Mouse (Mus musculus) forebrain, embryonic 11.5 days (tissue): ENCODE measurements at regions not wholly inside any gene's neighbourhood (a gene's known extent, or its start where the extent isn't known, plus 50 kb on each side); places are given as distances from the start of the nearest gene placed in this dataset.
A peak's percentile ranks its signal among the peaks of the same experiment; 100 is the strongest.

Experiments
- ATAC-seq: fragments of 200-750 bp; cut with Nextera tagmentation; replicated peaks from 2 replicates; pipeline ENCODE4 v1.8.0; 2017; ENCODE audit warnings: moderate TSS enrichment; ENCODE audit not compliant: low FRiP score
- DNase-seq: peaks from one replicate; pipeline ENCODE4 v3.0.0-alpha.2; 2017; ENCODE audit warnings: low spot score
- H3K27ac ChIP-seq: fragments of 300-500 bp; sonication (generic); 2 replicates; pipeline ENCODE4 v1.5.1; 2014; ENCODE audit warnings: low read depth, low read length
- H3K27me3 ChIP-seq: fragments of 300-500 bp; sonication (generic); 2 replicates; pipeline ENCODE4 v1.6.1; 2014; ENCODE audit warnings: mild to moderate bottlenecking, low read length, mixed read lengths; ENCODE audit not compliant: control insufficient read depth, insufficient read depth
- H3K36me3 ChIP-seq: fragments of 300-500 bp; sonication (generic); 2 replicates; pipeline ENCODE4 v1.6.1; 2014; ENCODE audit warnings: mild to moderate bottlenecking, low read length, moderate library complexity, mixed read lengths; ENCODE audit not compliant: control insufficient read depth, insufficient read depth
- H3K4me1 ChIP-seq: fragments of 300-500 bp; sonication (generic); replicated peaks from 2 replicates; pipeline ENCODE4 v1.6.1; 2014; ENCODE audit warnings: low read length, mixed read lengths; ENCODE audit not compliant: control insufficient read depth, insufficient read depth
- H3K4me2 ChIP-seq: fragments of 300-500 bp; sonication (generic); 2 replicates; pipeline ENCODE4 v1.6.1; 2014; ENCODE audit warnings: low read depth, mild to moderate bottlenecking, low read length, moderate library complexity, mixed read lengths; ENCODE audit not compliant: severe bottlenecking
- H3K4me3 ChIP-seq: fragments of 300-500 bp; sonication (generic); 2 replicates; pipeline ENCODE4 v1.5.1; 2014; ENCODE audit warnings: low read depth, low read length
- H3K9ac ChIP-seq: fragments of 300-500 bp; sonication (generic); 2 replicates; pipeline ENCODE4 v1.6.1; 2014; ENCODE audit warnings: low read length
- H3K9me3 ChIP-seq: fragments of 300-500 bp; sonication (generic); 2 replicates; pipeline ENCODE4 v1.6.1; 2016; ENCODE audit warnings: low read length, mixed read lengths; ENCODE audit not compliant: control insufficient read depth
- WGBS: fragments of 180-500 bp; shearing (Covaris S2); extraction: QIAGEN DNeasy Blood & Tissue Kit; methylation state at CpG from one replicate; pipeline ENCODE4 v1.1.7; 2014; 5-methylcytosine and 5-hydroxymethylcytosine counted together

GRCm38 (mm10) chr4:72060605-72061352 lies 139.9 kb downstream of the Tle1 start:
- DNase-seq (no peak), ATAC-seq (no peak)
- H3K36me3 ChIP-seq = no peaks in the 10 kb centered on the region
- no peaks in the 10 kb centered on the region for H3K4me1 ChIP-seq
- H3K9me3 ChIP-seq = no peaks in the 10 kb centered on the region
- H3K4me3 ChIP-seq = no peak overlapping the region
- 84% methylated on average over 6 of the region's 6 CpGs for WGBS
- H3K27me3 ChIP-seq = no peaks in the 10 kb centered on the region; the same call in 1 of the 2 replicates
- no peak overlapping the region for H3K9ac ChIP-seq
- H3K27ac ChIP-seq = no peak overlapping the region
- H3K4me2 ChIP-seq = no peak overlapping the region

- Histone ChIP-seq H3K4me3 (no peak overlapping the region), H3K4me1 (0 out of 2 replicates have a peak, but pooled peaks cover 2% of the 10 kb centered on the region), H3K27ac (no peak overlapping the region), H3K4me2 (peak overlapping the region; percentile 21; the same call in 1 of the 2 replicates), H3K9me3 (no peaks in the 10 kb centered on the region), H3K27me3 (no peaks in the 10 kb centered on the region), H3K9ac (no peak overlapping the region), H3K36me3 (no peaks in the 10 kb centered on the region)
- ATAC-seq (peak; percentile 97), DNase-seq (peak; percentile 53)
- WGBS = 7% methylated on average over 6 of the region's 6 CpGs
These were observed 150.9 kb downstream of the Tle1 start for GRCm38 (mm10) chr4:72049638-72050454.

GRCm38 (mm10) chr4:72022152-72022551 lies 178.6 kb downstream of the Tle1 start:
- Histone ChIP-seq H3K9ac (no peak overlapping the region), H3K4me3 (no peak overlapping the region), H3K36me3 (no peaks in the 10 kb centered on the region), H3K27ac (no peak overlapping the region), H3K9me3 (no peaks in the 10 kb centered on the region), H3K4me2 (no peak overlapping the region), H3K4me1 (no peaks in the 10 kb centered on the region), H3K27me3 (no peaks in the 10 kb centered on the region)
- WGBS = 89% methylated on average over 2 of the region's 2 CpGs
- DNase-seq (no peak), ATAC-seq (no peak)

GRCm38 (mm10) chr4:72014221-72014850 lies 186.4 kb downstream of the Tle1 start:
- no peak for ATAC-seq
- H3K4me3 ChIP-seq = no peak overlapping the region
- WGBS = 87% methylated on average over 2 of the region's 2 CpGs
- no peaks in the 10 kb centered on the region for H3K36me3 ChIP-seq
- no peak for DNase-seq
- H3K9me3 ChIP-seq = no peaks in the 10 kb centered on the region
- H3K27me3 ChIP-seq = no peaks in the 10 kb centered on the region
- no peaks in the 10 kb centered on the region for H3K4me1 ChIP-seq
- no peak overlapping the region for H3K4me2 ChIP-seq
- no peak overlapping the region for H3K9ac ChIP-seq
- H3K27ac ChIP-seq = no peak overlapping the region

- ATAC-seq = no peak
- WGBS = 93% methylated on average over 3 of the region's 3 CpGs
These were observed 187.1 kb downstream of the Tle1 start for GRCm38 (mm10) chr4:72013583-72013982.

GRCm38 (mm10) chr4:72010316-72010715 lies 190.4 kb downstream of the Tle1 start:
- no peaks in the 10 kb centered on the region for H3K4me1 ChIP-seq
- H3K4me2 ChIP-seq = no peak overlapping the region
- H3K36me3 ChIP-seq = no peaks in the 10 kb centered on the region
- H3K9me3 ChIP-seq = no peaks in the 10 kb centered on the region; the same call in 1 of the 2 replicates
- no peak overlapping the region for H3K9ac ChIP-seq
- H3K27me3 ChIP-seq = no peaks in the 10 kb centered on the region
- H3K27ac ChIP-seq = no peak overlapping the region
- ATAC-seq (no peak), DNase-seq (no peak)
- 86% methylated on average over 4 of the region's 4 CpGs for WGBS
- no peak overlapping the region for H3K4me3 ChIP-seq

More at GRCm38 (mm10) chr4:72013583-72013982, 187.1 kb downstream of the Tle1 start:
- Histone ChIP-seq H3K9ac (no peak overlapping the region), H3K4me1 (no peaks in the 10 kb centered on the region), H3K4me2 (no peak overlapping the region), H3K4me3 (no peak overlapping the region), H3K27ac (no peak overlapping the region), H3K27me3 (no peaks in the 10 kb centered on the region), H3K9me3 (no peaks in the 10 kb centered on the region; the same call in 1 of the 2 replicates), H3K36me3 (no peaks in the 10 kb centered on the region)
- no peak for DNase-seq

- Histone ChIP-seq H3K9me3 (no peaks in the 10 kb centered on the region; the same call in 1 of the 2 replicates), H3K36me3 (no peaks in the 10 kb centered on the region), H3K4me1 (no peaks in the 10 kb centered on the region), H3K9ac (no peak overlapping the region), H3K4me3 (no peak overlapping the region), H3K27ac (no peak overlapping the region), H3K27me3 (no peaks in the 10 kb centered on the region), H3K4me2 (no peak overlapping the region)
- no peak for DNase-seq
- no peak for ATAC-seq
These were observed 194.8 kb downstream of the Tle1 start for GRCm38 (mm10) chr4:72005926-72006325.

GRCm38 (mm10) chr4:72001221-72001875 lies 199.4 kb downstream of the Tle1 start:
- H3K9me3 ChIP-seq = no peaks in the 10 kb centered on the region
- H3K9ac ChIP-seq = no peak overlapping the region
- no peak for ATAC-seq
- H3K4me1 ChIP-seq = no peaks in the 10 kb centered on the region
- no peaks in the 10 kb centered on the region for H3K27me3 ChIP-seq
- H3K4me2 ChIP-seq = no peak overlapping the region
- H3K27ac ChIP-seq = no peak overlapping the region
- DNase-seq = no peak
- H3K4me3 ChIP-seq = no peak overlapping the region
- H3K36me3 ChIP-seq = no peaks in the 10 kb centered on the region
- WGBS = 78% methylated on average over 2 of the region's 2 CpGs
